Mouse (Mus musculus) spleen, adult 10 weeks (tissue): ENCODE data around the gene Prune2. TPM values are rescaled to one million over a fixed set of nuclear protein-coding genes. Genes with fewer than 3 reads are reported as not detected.

ENCODE experiments used
- polyA plus RNA-seq: library from polyadenylated mRNA; stranded (reverse); fragments of 350-450 nt; fragmentation: Illumina TruSeq; extraction: RNeasy Lipid Tissue Mini Kit (QIAGEN cat#74804); gene quantifications from one replicate; pipeline ENCODE4 v1.2.3, GENCODE M21; 2015; ENCODE audit warnings: low replicate concordance; ENCODE audit not compliant: insufficient read depth

Gene Prune2
- polyA plus RNA-seq, result 1.8 TPM

GRCm38 (mm10) chr19:16955613-16956271 is at the start of gene Prune2:
Gene Prune2, plus strand, starts transcription at chr19:16956118.

Other genes starting within 250 kb of the Prune2 start
- gene Vps13a, start 175.2 kb upstream of the Prune2 start, polyA plus RNA-seq, result 68.6 TPM
- not detected for gene Foxb2, start 82.3 kb upstream of the Prune2 start, polyA plus RNA-seq